Mouse (Mus musculus) forebrain, postnatal 0 days (tissue): ENCODE results near the gene Prss33. TPM values are rescaled to one million over a fixed set of nuclear protein-coding genes. Genes with fewer than 3 reads are reported as not detected.

Source experiments
- ATAC-seq: fragments of 200-750 bp; cut with Nextera tagmentation; 2 replicates; pipeline ENCODE4 v1.8.0; 2017; ENCODE audit warnings: mild to moderate bottlenecking, moderate library complexity
- DNase-seq: peaks from one replicate; pipeline ENCODE4 v3.0.0-alpha.2; 2015
- H3K27ac ChIP-seq: fragments of 300-500 bp; sonication (generic); 2 replicates; pipeline ENCODE4 v1.5.1; 2014; ENCODE audit warnings: low read depth, mild to moderate bottlenecking, antibody characterized with exemption, low read length, moderate library complexity, mixed read lengths
- H3K27me3 ChIP-seq: fragments of 300-500 bp; sonication (generic); 2 replicates; pipeline ENCODE4 v1.6.1; 2014; ENCODE audit warnings: mild to moderate bottlenecking, low read length, mixed read lengths; ENCODE audit not compliant: insufficient read depth
- H3K36me3 ChIP-seq: fragments of 300-500 bp; sonication (generic); 2 replicates; pipeline ENCODE4 v1.6.1; 2014; ENCODE audit warnings: mild to moderate bottlenecking, moderate library complexity; ENCODE audit not compliant: insufficient read depth
- H3K4me1 ChIP-seq: fragments of 300-500 bp; sonication (generic); 2 replicates; pipeline ENCODE4 v1.6.1; 2014; ENCODE audit warnings: antibody characterized with exemption; ENCODE audit not compliant: insufficient read depth
- H3K4me2 ChIP-seq: fragments of 300-500 bp; sonication (generic); 2 replicates; pipeline ENCODE4 v1.6.1; 2014; ENCODE audit warnings: low read depth, mild to moderate bottlenecking, moderate library complexity
- H3K4me3 ChIP-seq: fragments of 300-500 bp; sonication (generic); 2 replicates; pipeline ENCODE4 v1.5.1; 2014; ENCODE audit warnings: low read depth, low read length, mixed read lengths
- H3K9ac ChIP-seq: fragments of 300-500 bp; sonication (generic); 2 replicates; pipeline ENCODE4 v1.6.1; 2014; ENCODE audit warnings: mild to moderate bottlenecking
- H3K9me3 ChIP-seq: fragments of 300-500 bp; sonication (generic); 2 replicates; pipeline ENCODE4 v1.6.1; 2016; ENCODE audit warnings: low read length
- CTCF ChIP-seq: sonication (generic); IDR thresholded peaks from 2 replicates; pipeline ENCODE4 v1.5.1; 2016; ENCODE audit warnings: antibody characterized with exemption, control low read depth, low read depth
- WGBS: fragments of 180-500 bp; shearing (Covaris S2); extraction: QIAGEN DNeasy Blood & Tissue Kit; methylation state at CpG from one replicate; pipeline ENCODE4 v1.1.7; 2014; 5-methylcytosine and 5-hydroxymethylcytosine counted together
- polyA plus RNA-seq: library from polyadenylated mRNA; unstranded; fragments of >200 nt; fragmentation: Nextera tagmentation; extraction: Ambion mirVana; gene quantifications from 2 replicates; pipeline ENCODE4 v1.2.1, GENCODE M21; 2015
- total RNA-seq: library from RNA; depleted of rRNA; stranded (reverse); fragments of >200 nt; gene quantifications from 2 replicates; pipeline ENCODE4 v1.2.3, GENCODE M21; 2014

Prss33 gene
- total and polyA plus RNA-seq, 2 experiments from 2014 or later: not detected

GRCm38 (mm10) chr17:23843812-23844273 lies 8.0 kb upstream of the Prss33 start, which contains the start of the genes Prss32 and Prss41:
Prss32 (plus strand) TSS chr17:23843855.
Prss41 (minus strand) TSS chr17:23844172.
- DNase-seq: peak; percentile 24
- peak; percentile 52 for TF ChIP-seq CTCF
- Histone ChIP-seq H3K36me3 (no peaks in the 10 kb centered on the region), H3K27ac (no peak within 1 kb of the TSS), H3K9ac (no peak within 1 kb of the TSS), H3K4me3 (no peak within 1 kb of the TSS), H3K27me3 (no peaks in the 10 kb centered on the region), H3K4me1 (no peaks in the 10 kb centered on the region), H3K9me3 (no peaks in the 10 kb centered on the region), H3K4me2 (no peak within 1 kb of the TSS)
- peak; percentile 45 for ATAC-seq
- WGBS: 13% methylated on average over 19 of the region's 19 CpGs

GRCm38 (mm10) chr17:23843141-23843811 lies 7.4 kb upstream of the Prss33 start:
- no peak; the same call in 1 of the 2 replicates for TF ChIP-seq CTCF
- H3K27me3 ChIP-seq: no peaks in the 10 kb centered on the region
- H3K36me3 ChIP-seq: no peaks in the 10 kb centered on the region
- H3K4me3 ChIP-seq: no peak overlapping the region
- no peak for ATAC-seq
- H3K4me2 ChIP-seq: no peak overlapping the region
- no peaks in the 10 kb centered on the region for H3K9me3 ChIP-seq
- H3K9ac ChIP-seq: no peak overlapping the region
- no peaks in the 10 kb centered on the region for H3K4me1 ChIP-seq
- 47% methylated on average over 23 of the region's 23 CpGs for WGBS
- no peak for DNase-seq
- no peak overlapping the region for H3K27ac ChIP-seq

GRCm38 (mm10) chr17:23841145-23841544 lies 5.3 kb upstream of the Prss33 start:
- WGBS: 26% methylated on average over 4 of the region's 4 CpGs
- no peak overlapping the region for H3K9ac ChIP-seq
- no peak overlapping the region for H3K27ac ChIP-seq
- H3K4me1 ChIP-seq: no peaks in the 10 kb centered on the region
- DNase-seq (peak; percentile 80), ATAC-seq (peak; percentile 67; the same call in 1 of the 2 replicates)
- no peak overlapping the region for H3K4me2 ChIP-seq
- TF ChIP-seq CTCF: peak; percentile 81
- H3K27me3 ChIP-seq: no peaks in the 10 kb centered on the region
- no peaks in the 10 kb centered on the region for H3K9me3 ChIP-seq
- H3K4me3 ChIP-seq: no peak overlapping the region
- no peaks in the 10 kb centered on the region for H3K36me3 ChIP-seq

DNA sequence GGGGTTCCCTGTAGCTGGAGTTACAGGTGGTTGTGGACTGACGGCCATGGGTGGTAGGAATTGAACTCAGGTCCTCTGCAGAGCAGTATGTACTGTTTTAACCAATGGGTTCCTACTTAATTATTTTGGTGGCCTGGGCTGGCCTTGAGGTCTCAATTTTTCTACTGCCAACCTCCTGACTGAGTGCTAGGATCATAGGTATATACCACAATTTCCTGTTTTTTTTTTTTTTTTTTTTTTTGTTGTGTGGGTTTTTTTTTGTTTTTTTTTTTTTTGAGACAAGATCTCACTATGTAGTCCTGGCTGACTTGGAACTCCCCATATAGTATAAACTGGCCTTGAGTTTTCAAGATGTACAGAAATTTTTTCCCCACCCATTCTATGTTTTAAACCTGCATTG lies 4.7 kb downstream of the Prss33 start:
- DNase-seq (no peak), ATAC-seq (no peak)
- H3K27me3 ChIP-seq: peaks cover 4% of the 10 kb centered on the region; the same call in 1 of the 2 replicates
- no peak for TF ChIP-seq CTCF
- WGBS: 93% methylated on average over 1 of the region's 1 CpGs
- H3K4me3 ChIP-seq: no peak overlapping the region
- H3K36me3 ChIP-seq: peaks cover 3% of the 10 kb centered on the region
- H3K4me1 ChIP-seq: peaks cover 8% of the 10 kb centered on the region
- no peaks in the 10 kb centered on the region for H3K9me3 ChIP-seq
- no peak overlapping the region for H3K27ac ChIP-seq
- no peak overlapping the region for H3K9ac ChIP-seq
- no peak overlapping the region for H3K4me2 ChIP-seq

DNA sequence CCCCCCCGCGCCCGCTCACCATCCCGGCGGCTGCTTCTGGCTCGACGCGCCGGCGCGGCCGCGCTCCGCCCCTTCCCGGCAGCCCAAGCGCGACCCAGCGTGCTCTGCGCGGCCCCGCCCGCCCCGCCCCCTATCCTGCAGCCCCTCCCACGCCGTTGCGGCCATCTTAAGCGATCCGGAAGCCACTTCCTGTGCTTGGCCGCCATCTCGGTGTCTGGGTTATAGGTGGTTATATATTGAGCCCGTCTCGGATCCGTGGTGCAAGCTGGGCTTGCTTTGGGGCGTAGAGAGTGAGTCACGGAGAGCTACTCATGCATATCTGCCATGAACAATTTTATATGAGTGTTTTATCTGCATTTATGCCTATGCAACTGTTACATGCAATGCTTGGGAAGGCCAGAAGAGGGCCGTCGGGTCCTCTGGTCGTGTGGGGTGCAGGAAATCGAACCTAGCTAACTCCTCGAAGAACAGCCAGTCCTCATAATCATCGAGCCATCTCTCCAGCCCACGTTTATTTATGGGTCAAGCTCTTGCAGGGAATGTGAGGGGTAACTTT lies 6.7 kb downstream of the Prss33 start, which contains the start of gene Elob:
Gene Elob, minus strand, starts transcription at position 73 of the 556 bp plus-strand sequence.
- Histone ChIP-seq H3K9me3 (no peaks in the 10 kb centered on the region), H3K9ac (peak within 1 kb of the TSS; percentile 68), H3K4me1 (peaks cover 8% of the 10 kb centered on the region), H3K4me2 (peak within 1 kb of the TSS; percentile 66), H3K27ac (peak within 1 kb of the TSS; percentile 97), H3K27me3 (peaks cover 4% of the 10 kb centered on the region; the same call in 1 of the 2 replicates), H3K36me3 (peaks cover 22% of the 10 kb centered on the region), H3K4me3 (peak within 1 kb of the TSS; percentile 47)
- peak; percentile 79 for TF ChIP-seq CTCF
- ATAC-seq: peak; percentile 97
- peak; percentile 95 for DNase-seq
- under 1% methylated on average over 35 of the region's 42 CpGs for WGBS

DNA sequence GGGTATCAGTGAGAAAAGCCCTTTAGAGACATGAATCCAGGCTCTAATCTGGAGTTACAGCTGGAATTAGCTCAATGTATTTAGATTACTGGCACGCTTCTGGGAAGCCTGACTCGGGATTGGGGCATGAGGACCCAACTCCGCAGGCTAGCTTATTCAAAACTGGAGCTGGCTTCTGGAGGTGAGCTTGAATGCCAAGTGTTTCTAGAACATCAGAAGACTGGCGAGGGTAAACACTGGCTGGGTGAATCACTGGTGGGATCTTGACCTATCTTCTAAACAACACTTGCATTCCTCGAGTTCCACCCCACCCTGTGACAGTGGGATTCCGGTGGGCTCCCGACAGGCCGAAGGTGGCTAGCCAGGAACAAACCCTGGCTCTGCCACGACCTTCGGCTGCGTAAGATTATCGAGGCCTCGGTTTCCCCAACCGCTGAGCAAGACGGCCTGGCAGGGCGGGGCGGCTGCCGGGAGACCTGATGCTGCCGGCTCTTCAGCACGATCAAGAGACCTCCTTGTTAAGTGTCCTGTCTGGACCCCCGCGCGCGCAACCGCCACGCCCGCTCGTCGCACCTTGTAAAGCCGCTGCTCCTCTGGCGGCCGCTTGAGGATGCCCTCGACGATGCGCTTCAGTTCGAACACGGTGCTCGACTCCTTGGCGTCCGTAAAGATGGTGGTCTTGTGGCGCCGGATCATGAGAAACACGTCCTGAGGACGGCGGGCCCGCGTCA lies 7.4 kb downstream of the Prss33 start:
- Histone ChIP-seq H3K27me3 (peaks cover 4% of the 10 kb centered on the region; the same call in 1 of the 2 replicates), H3K4me2 (peak overlapping the region; percentile 66), H3K4me1 (peaks cover 8% of the 10 kb centered on the region), H3K36me3 (peaks cover 29% of the 10 kb centered on the region), H3K9ac (peak overlapping the region; percentile 68), H3K27ac (peak overlapping the region; percentile 97), H3K4me3 (peak overlapping the region; percentile 47), H3K9me3 (no peaks in the 10 kb centered on the region)
- WGBS: 2% methylated on average over 47 of the region's 47 CpGs
- ATAC-seq (peak; percentile 73), DNase-seq (peak; percentile 63)
- peak; percentile 46 for TF ChIP-seq CTCF
